Mouse (Mus musculus) stomach, postnatal 0 days (tissue): Measurements from ENCODE around the gene Sox5. TPM values are rescaled to one million over a fixed set of nuclear protein-coding genes. Genes with fewer than 3 reads are reported as not detected.

ENCODE experiments used
- ATAC-seq: fragments of 200-750 bp; cut with Nextera tagmentation; 2 replicates; pipeline ENCODE4 v1.8.0; 2017; ENCODE audit not compliant: low FRiP score, low TSS enrichment
- DNase-seq: peaks from one replicate; pipeline ENCODE4 v3.0.0-alpha.2; 2016; ENCODE audit warnings: low spot score
- H3K27ac ChIP-seq: fragments of 300-500 bp; sonication (generic); replicated peaks from 2 replicates; pipeline ENCODE4 v1.5.1; 2014; ENCODE audit warnings: mild to moderate bottlenecking, control low read depth
- H3K27me3 ChIP-seq: fragments of 300-500 bp; sonication (generic); 2 replicates; pipeline ENCODE4 v1.6.1; 2014; ENCODE audit warnings: low read length; ENCODE audit not compliant: control insufficient read depth, insufficient read depth
- H3K36me3 ChIP-seq: fragments of 300-500 bp; sonication (generic); 2 replicates; pipeline ENCODE4 v1.6.1; 2014; ENCODE audit warnings: low read length, mixed read lengths; ENCODE audit not compliant: control insufficient read depth, insufficient read depth
- H3K4me1 ChIP-seq: fragments of 300-500 bp; sonication (generic); replicated peaks from 2 replicates; pipeline ENCODE4 v1.6.1; 2014; ENCODE audit warnings: antibody characterized with exemption; ENCODE audit not compliant: control insufficient read depth, insufficient read depth
- H3K4me2 ChIP-seq: fragments of 300-500 bp; sonication (generic); replicated peaks from 2 replicates; pipeline ENCODE4 v1.6.1; 2014; ENCODE audit warnings: low read depth, mild to moderate bottlenecking, control low read depth, moderate library complexity
- H3K4me3 ChIP-seq: fragments of 300-500 bp; sonication (generic); 2 replicates; pipeline ENCODE4 v1.5.1; 2014; ENCODE audit warnings: low read depth, low read length, control low read depth
- H3K9ac ChIP-seq: fragments of 300-500 bp; sonication (generic); 2 replicates; pipeline ENCODE4 v1.6.1; 2014; ENCODE audit warnings: mild to moderate bottlenecking, low read length, control low read depth, mixed read lengths
- H3K9me3 ChIP-seq: fragments of 300-500 bp; sonication (generic); 2 replicates; pipeline ENCODE4 v1.6.1; 2016; ENCODE audit warnings: low read length; ENCODE audit not compliant: control insufficient read depth
- CTCF ChIP-seq: IDR thresholded peaks from 2 replicates; pipeline ENCODE4 v1.5.1; 2016; ENCODE audit warnings: antibody characterized with exemption, low read depth, mild to moderate bottlenecking, moderate library complexity
- EP300 ChIP-seq: optimal IDR thresholded peaks from 2 replicates; pipeline ENCODE3; 2016; ENCODE audit warnings: antibody characterized with exemption
- WGBS: fragments of 180-500 bp; shearing (Covaris S2); extraction: QIAGEN DNeasy Blood & Tissue Kit; methylation state at CpG from one replicate; pipeline ENCODE4 v1.1.7; 2014; 5-methylcytosine and 5-hydroxymethylcytosine counted together
- polyA plus RNA-seq: library from polyadenylated mRNA; unstranded; fragments of >200 nt; fragmentation: Nextera tagmentation; extraction: Ambion mirVana; gene quantifications from 2 replicates; pipeline ENCODE4 v1.2.1, GENCODE M21; 2015

Gene Sox5
- polyA plus RNA-seq, 1 experiment from 2014 or later, result 9.8 TPM

- no peaks in the 10 kb centered on the region for H3K4me1 ChIP-seq
- ATAC-seq, result no peak
- 92% methylated on average over 2 of the region's 2 CpGs for WGBS
- DNase-seq, result no peak
- H3K27ac ChIP-seq, result no peak overlapping the region
- H3K9me3 ChIP-seq, result no peaks in the 10 kb centered on the region
- TF ChIP-seq CTCF (no peak), EP300 (no peak)
- no peaks in the 10 kb centered on the region for H3K27me3 ChIP-seq
- no peak overlapping the region for H3K4me2 ChIP-seq
- no peak overlapping the region for H3K4me3 ChIP-seq
- H3K36me3 ChIP-seq, result no peaks in the 10 kb centered on the region
- H3K9ac ChIP-seq, result no peak overlapping the region
Observed at GRCm38 (mm10) chr6:143892869-143893268, 888.9 kb downstream of the Sox5 start.

- ATAC-seq, result no peak
- no peak for DNase-seq
- TF ChIP-seq CTCF (no peak), EP300 (no peak)
- no peaks in the 10 kb centered on the region for H3K4me1 ChIP-seq
- WGBS, result 64% methylated on average over 7 of the region's 7 CpGs
- H3K9me3 ChIP-seq, result no peaks in the 10 kb centered on the region
- H3K4me3 ChIP-seq, result no peak overlapping the region
- no peak overlapping the region for H3K27ac ChIP-seq
- no peak overlapping the region for H3K9ac ChIP-seq
- no peak overlapping the region for H3K4me2 ChIP-seq
- H3K27me3 ChIP-seq, result no peaks in the 10 kb centered on the region
- H3K36me3 ChIP-seq, result no peaks in the 10 kb centered on the region
Observed at GRCm38 (mm10) chr6:143888556-143888955, 893.2 kb downstream of the Sox5 start.

- Histone ChIP-seq H3K27ac (no peak overlapping the region), H3K4me1 (no peaks in the 10 kb centered on the region), H3K4me2 (no peak overlapping the region), H3K9ac (no peak overlapping the region), H3K27me3 (no peaks in the 10 kb centered on the region), H3K36me3 (no peaks in the 10 kb centered on the region), H3K9me3 (no peaks in the 10 kb centered on the region), H3K4me3 (no peak overlapping the region)
- TF ChIP-seq EP300, result no peak
- no peak for TF ChIP-seq CTCF
- DNase-seq (no peak), ATAC-seq (no peak)
- WGBS, result 33% methylated on average over 6 of the region's 6 CpGs
Observed at GRCm38 (mm10) chr6:143878525-143878924, 903.3 kb downstream of the Sox5 start.

- no peak for ATAC-seq
- WGBS, result 86% methylated on average over 3 of the region's 3 CpGs
- Histone ChIP-seq H3K4me3 (no peak overlapping the region), H3K27ac (no peak overlapping the region), H3K36me3 (no peaks in the 10 kb centered on the region), H3K9ac (no peak overlapping the region), H3K4me2 (no peak overlapping the region), H3K9me3 (no peaks in the 10 kb centered on the region), H3K4me1 (no peaks in the 10 kb centered on the region), H3K27me3 (no peaks in the 10 kb centered on the region)
- no peak for DNase-seq
- TF ChIP-seq CTCF, result no peak
- TF ChIP-seq EP300, result no peak
Observed at GRCm38 (mm10) chr6:143868790-143869189, 913.0 kb downstream of the Sox5 start.

- Histone ChIP-seq H3K4me3 (no peak overlapping the region), H3K4me2 (no peak overlapping the region), H3K4me1 (no peaks in the 10 kb centered on the region), H3K36me3 (no peaks in the 10 kb centered on the region), H3K27ac (no peak overlapping the region), H3K27me3 (no peaks in the 10 kb centered on the region), H3K9ac (no peak overlapping the region), H3K9me3 (no peaks in the 10 kb centered on the region)
- ATAC-seq (no peak), DNase-seq (no peak)
- 77% methylated on average over 3 of the region's 3 CpGs for WGBS
- TF ChIP-seq EP300 (no peak), CTCF (no peak)
Observed at GRCm38 (mm10) chr6:143868155-143868685, 913.6 kb downstream of the Sox5 start.

- H3K27ac ChIP-seq, result no peak overlapping the region
- no peak for ATAC-seq
- WGBS, result 43% methylated on average over 5 of the region's 5 CpGs
Observed at GRCm38 (mm10) chr6:143867029-143867428, 914.7 kb downstream of the Sox5 start.

More at GRCm38 (mm10) chr6:143867029-143867428, 914.7 kb downstream of the Sox5 start:
- no peak overlapping the region for H3K9ac ChIP-seq
- H3K4me3 ChIP-seq, result no peak overlapping the region
- H3K27me3 ChIP-seq, result no peaks in the 10 kb centered on the region
- no peak overlapping the region for H3K4me2 ChIP-seq
- H3K36me3 ChIP-seq, result no peaks in the 10 kb centered on the region
- DNase-seq, result no peak
- no peaks in the 10 kb centered on the region for H3K4me1 ChIP-seq
- no peaks in the 10 kb centered on the region for H3K9me3 ChIP-seq
- no peak for TF ChIP-seq EP300
- TF ChIP-seq CTCF, result no peak
